Mouse (Mus musculus) spleen, postnatal 14 days (tissue): ENCODE results near the gene Tas2r121.
"Not testable (repeated sequence)": the region's sequence is repeated elsewhere in the genome, so short reads cannot be mapped to it uniquely, and the experiment has no call there.

Source experiments
- DNase-seq, 2 experiments: peaks; one replicate each; pipeline ENCODE4 v3.0.0; 2021 to 2022; ENCODE audit warnings: low spot score in 2 of 2

Gene Tas2r121

GRCm38 (mm10) chr6:132700907-132701306 is at the start of gene Tas2r121:
Gene Tas2r121 (minus strand): TSS chr6:132701007.
- DNase-seq, result no peak

GRCm38 (mm10) chr6:132750206-132750605 is 49.4 kb upstream of the Tas2r121 start:
- DNase-seq, result no peak

- no peak for DNase-seq
Observed at GRCm38 (mm10) chr6:132737935-132738334, 37.1 kb upstream of the Tas2r121 start, which contains the start of gene Tas2r115. Gene Tas2r115 (minus strand): TSS chr6:132738035.

- no peak for DNase-seq
Observed at GRCm38 (mm10) chr6:132711828-132712227, 11.0 kb upstream of the Tas2r121 start, which contains the start of gene Tas2r122. Gene Tas2r122 (minus strand): TSS chr6:132711928.

- DNase-seq, result not testable (repeated sequence)
Observed at GRCm38 (mm10) chr6:132691596-132691995, 9.2 kb downstream of the Tas2r121 start.

- no peak for DNase-seq
Observed at GRCm38 (mm10) chr6:132656653-132657052, 44.2 kb downstream of the Tas2r121 start, which contains the start of gene Tas2r120. Gene Tas2r120 (plus strand): TSS chr6:132656953.

- DNase-seq, result no peak
Observed at GRCm38 (mm10) chr6:132651426-132651825, 49.4 kb downstream of the Tas2r121 start, which contains the start of gene A630073D07Rik. Gene A630073D07Rik (minus strand): TSS chr6:132651526.
